Mouse (Mus musculus) lung, postnatal 10 days (tissue): ENCODE results near the gene Arid4a.
"Not testable (repeated sequence)": the region's sequence is repeated elsewhere in the genome, so short reads cannot be mapped to it uniquely, and the experiment has no call there.

Experiments
- DNase-seq: peaks from one replicate; pipeline ENCODE4 v3.0.0; 2021

The Arid4a gene

GRCm38 (mm10) chr12:71016503-71017241, 882 bp downstream of the Arid4a start:
- peak; percentile 61 for DNase-seq

GRCm38 (mm10) chr12:71017242-71017571, 1.4 kb downstream of the Arid4a start:
- no peak for DNase-seq

- no peak for DNase-seq
Measured at GRCm38 (mm10) chr12:71017827-71018226, 2.0 kb downstream of the Arid4a start.

GRCm38 (mm10) chr12:71019211-71019610, 3.4 kb downstream of the Arid4a start:
- DNase-seq: no peak

GRCm38 (mm10) chr12:71024411-71024810, 8.6 kb downstream of the Arid4a start:
- DNase-seq: no peak

GRCm38 (mm10) chr12:71028265-71028664, 12.5 kb downstream of the Arid4a start:
- not testable (repeated sequence) for DNase-seq

- no peak for DNase-seq
Measured at GRCm38 (mm10) chr12:71030260-71030659, 14.5 kb downstream of the Arid4a start.

- no peak for DNase-seq
Measured at GRCm38 (mm10) chr12:71030722-71031121, 14.9 kb downstream of the Arid4a start.

GRCm38 (mm10) chr12:71035826-71036225, 20.0 kb downstream of the Arid4a start:
- DNase-seq: no peak

GRCm38 (mm10) chr12:71036729-71037404, 21.1 kb downstream of the Arid4a start:
- DNase-seq: peak; percentile 22

- peak; percentile 80 for DNase-seq
Measured at GRCm38 (mm10) chr12:71040462-71040861, 24.7 kb downstream of the Arid4a start.

GRCm38 (mm10) chr12:71042451-71042850, 26.7 kb downstream of the Arid4a start:
- DNase-seq: no peak

- no peak for DNase-seq
Measured at GRCm38 (mm10) chr12:71043571-71043970, 27.8 kb downstream of the Arid4a start.

- DNase-seq: no peak
Measured at GRCm38 (mm10) chr12:71044488-71044887, 28.7 kb downstream of the Arid4a start.

GRCm38 (mm10) chr12:71046501-71046900, 30.7 kb downstream of the Arid4a start:
- no peak for DNase-seq

GRCm38 (mm10) chr12:71047473-71048078, 31.8 kb downstream of the Arid4a start:
- DNase-seq: no peak

- DNase-seq: peak; percentile 97
Measured at GRCm38 (mm10) chr12:71048117-71048516, 32.3 kb downstream of the Arid4a start.

GRCm38 (mm10) chr12:71048561-71048960, 32.8 kb downstream of the Arid4a start:
- no peak for DNase-seq

- DNase-seq: no peak
Measured at GRCm38 (mm10) chr12:71049596-71050265, 33.9 kb downstream of the Arid4a start.

GRCm38 (mm10) chr12:71051079-71051478, 35.3 kb downstream of the Arid4a start:
- DNase-seq: peak; percentile 68

GRCm38 (mm10) chr12:71052341-71052995, 36.7 kb downstream of the Arid4a start:
- peak; percentile 13 for DNase-seq

GRCm38 (mm10) chr12:71053031-71053430, 37.2 kb downstream of the Arid4a start:
- DNase-seq: peak; percentile 23

GRCm38 (mm10) chr12:71053486-71053885, 37.7 kb downstream of the Arid4a start:
- no peak for DNase-seq
